Mouse (Mus musculus): ENCODE results near the gene 4933427I04Rik. TPM values are rescaled to one million over a fixed set of nuclear protein-coding genes. Genes with fewer than 3 reads are reported as not detected.

The 4933427I04Rik gene
- polyA plus RNA-seq, 1 experiment from 2014 or later = not detected

GRCm38 (mm10) chr4:123911503-123911902 lies 52.0 kb downstream of the 4933427I04Rik start:
- Histone ChIP-seq H3K36me3 (ENCODE audit: control insufficient read depth, insufficient read depth, low read length) (peaks cover 3% of the 10 kb centered on the region; the same call in 1 of the 2 replicates), H3K4me3 (ENCODE audit: low read depth, low read length) (no peak overlapping the region)
- 84% methylated on average over 4 of the region's 4 CpGs for WGBS (ENCODE audit: insufficient replicate concordance)

GRCm38 (mm10) chr4:123912431-123912830 lies 53.0 kb downstream of the 4933427I04Rik start:
- ATAC-seq (replicated peaks; ENCODE audit: insufficient number of reproducible peaks, low FRiP score, low TSS enrichment) = no peak
- no peak overlapping the region for H3K27ac ChIP-seq (ENCODE audit: low read depth, low read length)
- H3K4me1 ChIP-seq (ENCODE audit: control insufficient read depth, insufficient read depth, low read length) = peaks cover 7% of the 10 kb centered on the region; the same call in 1 of the 2 replicates
- H3K9ac ChIP-seq (ENCODE audit: low read depth, low read length) = no peak overlapping the region
- peaks cover 3% of the 10 kb centered on the region; the same call in 1 of the 2 replicates for H3K36me3 ChIP-seq (ENCODE audit: control insufficient read depth, insufficient read depth, low read length)
- no peaks in the 10 kb centered on the region for H3K9me3 ChIP-seq (replicated peaks; ENCODE audit: control insufficient read depth, low read length)
- no peaks in the 10 kb centered on the region for H3K27me3 ChIP-seq (ENCODE audit: control insufficient read depth, insufficient read depth, low read length)
- no peak overlapping the region for H3K4me3 ChIP-seq (ENCODE audit: low read depth, low read length)
- 66% methylated on average over 2 of the region's 2 CpGs for WGBS (ENCODE audit: insufficient replicate concordance)
- no peak overlapping the region for H3K4me2 ChIP-seq

More at GRCm38 (mm10) chr4:123911503-123911902, 52.0 kb downstream of the 4933427I04Rik start:
- H3K4me1 ChIP-seq (ENCODE audit: control insufficient read depth, insufficient read depth, low read length) = peaks cover 6% of the 10 kb centered on the region; the same call in 1 of the 2 replicates
- no peak overlapping the region for H3K9ac ChIP-seq (ENCODE audit: low read depth, low read length)
- H3K9me3 ChIP-seq (replicated peaks; ENCODE audit: control insufficient read depth, low read length) = no peaks in the 10 kb centered on the region
- no peak overlapping the region for H3K4me2 ChIP-seq
- no peak for ATAC-seq (replicated peaks; ENCODE audit: insufficient number of reproducible peaks, low FRiP score, low TSS enrichment)
- H3K27ac ChIP-seq (ENCODE audit: low read depth, low read length) = no peak overlapping the region
- H3K27me3 ChIP-seq (ENCODE audit: control insufficient read depth, insufficient read depth, low read length) = no peaks in the 10 kb centered on the region

Other genes starting within 250 kb of the 4933427I04Rik start
- 68.5 and 108 TPM in 2 replicates for gene Macf1, start 175.3 kb upstream of the 4933427I04Rik start, polyA plus RNA-seq (2014; fragmentation: Nextera tagmentation; extraction: Ambion mirVana)
- gene Ndufs5, start 141.5 kb upstream of the 4933427I04Rik start, polyA plus RNA-seq (2014; fragmentation: Nextera tagmentation; extraction: Ambion mirVana) = 490 and 495 TPM in 2 replicates
- 65.8 and 66.8 TPM in 2 replicates for gene Akirin1, start 109.3 kb upstream of the 4933427I04Rik start, polyA plus RNA-seq (2014; fragmentation: Nextera tagmentation; extraction: Ambion mirVana)
- 1.9 and 2.1 TPM in 2 replicates for gene Rhbdl2, start 71.8 kb upstream of the 4933427I04Rik start, polyA plus RNA-seq (2014; fragmentation: Nextera tagmentation; extraction: Ambion mirVana)
- gene Mycbp, start 45.2 kb downstream of the 4933427I04Rik start, polyA plus RNA-seq (2014; fragmentation: Nextera tagmentation; extraction: Ambion mirVana) = 67.3 and 72.3 TPM in 2 replicates
- gene Rragc, start 57.8 kb downstream of the 4933427I04Rik start, polyA plus RNA-seq (2014; fragmentation: Nextera tagmentation; extraction: Ambion mirVana) = 37.5 and 39.0 TPM in 2 replicates
- gene 4930535I16Rik, start 58.3 kb downstream of the 4933427I04Rik start, polyA plus RNA-seq (2014; fragmentation: Nextera tagmentation; extraction: Ambion mirVana) = not detected in 2 replicates

Measured in heart, embryonic 11.5 days (tissue).